Mouse (Mus musculus): ENCODE measurements around the gene Tnrc6b.

DNA sequence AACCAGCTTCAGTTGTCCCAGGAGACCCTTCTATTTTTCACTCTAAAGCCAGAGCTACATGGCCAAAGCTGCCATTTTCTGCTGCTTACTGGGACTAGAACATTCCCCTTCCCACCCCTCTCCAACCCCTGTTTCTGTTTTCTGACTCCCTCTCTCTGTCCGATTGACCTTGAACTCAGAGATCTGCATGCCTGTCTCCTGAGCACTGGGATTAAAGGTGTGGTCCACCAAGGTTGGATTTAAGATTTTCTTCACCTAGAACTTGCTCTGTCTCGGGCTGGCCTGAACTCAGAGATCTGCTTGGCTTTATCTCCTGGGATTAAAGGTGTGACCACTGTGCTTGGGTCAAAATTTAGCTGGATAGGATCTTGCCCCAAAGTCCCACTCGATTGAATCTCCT is 209.2 kb downstream of the Tnrc6b start:
- TF ChIP-seq CHD2 (IDR thresholded peaks at IDR 0.05; ENCODE audit: low read depth, low read length) (no peak), ZC3H11A (IDR thresholded peaks at IDR 0.05; ENCODE audit: borderline replicate concordance, low read depth, low read length) (no peak)

All from ES-E14 (cell line).